Mouse (Mus musculus): Measurements from ENCODE around the gene Iqgap3.

GRCm38 (mm10) chr3:88166056-88166455 is 84.3 kb downstream of the Iqgap3 start:
- TF ChIP-seq CTCF (IDR thresholded peaks at IDR 0.05) (no peak), POLR2A (IDR thresholded peaks at IDR 0.05; ENCODE audit: insufficient read depth, low read depth, low read length) (no peak)

Data from heart, adult 2 months (tissue).